Mouse (Mus musculus) forelimb bud, embryonic 11.5 days (tissue): ENCODE results near the gene Amigo3.
A peak's percentile ranks its signal among the peaks of the same experiment; 100 is the strongest.

Source experiments
- DNase-seq: peaks from one replicate; pipeline ENCODE4 v3.0.0-alpha.2; 2012; ENCODE audit warnings: low read depth, low spot score

Gene Amigo3

DNA sequence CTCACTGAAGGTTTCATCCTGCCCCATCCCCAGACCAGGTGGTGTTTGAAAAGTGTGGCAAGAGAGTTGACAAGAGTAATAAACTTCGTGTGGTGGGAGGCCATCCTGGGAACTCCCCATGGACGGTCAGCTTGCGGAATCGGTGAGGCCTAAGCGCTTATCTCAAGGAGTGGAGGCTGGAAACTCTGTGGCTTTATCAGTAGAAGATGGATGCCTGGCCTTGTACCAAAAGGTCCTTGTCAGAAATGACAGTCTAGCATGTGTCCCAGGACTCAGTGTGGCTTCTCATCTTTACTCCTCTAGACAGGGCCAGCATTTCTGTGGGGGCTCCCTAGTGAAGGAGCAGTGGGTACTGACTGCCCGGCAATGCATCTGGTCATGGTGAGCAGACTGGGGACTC is 30.6 kb downstream of the Amigo3 start:
- no peak for DNase-seq

DNA sequence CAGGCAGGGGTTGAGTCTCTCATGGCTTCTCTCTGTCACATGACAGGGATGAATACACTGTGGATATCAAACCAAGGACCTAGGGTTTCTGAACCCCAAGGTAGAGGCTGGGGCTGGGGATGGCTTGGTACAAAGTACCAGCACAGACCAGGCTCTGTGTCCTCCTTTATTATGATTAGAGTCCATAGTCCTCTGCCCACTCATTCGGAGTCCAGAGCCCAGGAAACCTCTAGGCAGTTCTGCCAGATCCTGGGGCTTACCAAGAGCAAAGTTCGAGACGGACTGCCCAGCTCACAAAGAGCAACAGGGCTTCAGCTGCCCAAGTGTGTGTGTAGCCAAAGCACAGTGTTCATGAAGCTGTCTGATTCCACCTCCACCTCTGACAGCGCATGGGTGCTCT is 32.3 kb downstream of the Amigo3 start:
- DNase-seq, result no peak

DNA sequence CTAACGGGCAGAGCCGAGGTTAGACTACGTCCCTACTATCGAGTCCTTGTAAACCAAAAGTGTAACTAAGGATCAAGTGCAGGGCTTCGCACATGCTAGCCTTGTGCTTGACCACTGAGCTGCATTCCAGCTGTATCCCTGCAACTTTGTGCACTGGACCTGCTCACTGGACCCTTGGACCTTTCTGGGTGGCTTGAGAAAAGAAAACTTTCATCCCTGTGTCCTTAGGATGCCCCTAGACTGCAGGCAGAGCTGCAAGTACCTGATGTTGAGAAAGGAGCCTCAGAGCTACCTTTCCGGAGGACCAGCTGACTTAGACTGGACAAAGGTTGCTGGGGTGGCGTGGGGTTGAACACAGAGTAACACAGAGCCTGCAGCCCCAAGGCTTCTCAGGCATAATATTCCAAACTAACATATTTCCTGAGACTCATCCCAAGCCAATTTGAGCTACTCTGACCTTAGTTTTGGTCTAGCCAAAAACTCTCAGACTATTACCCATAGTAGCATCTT is 37.7 kb downstream of the Amigo3 start:
- no peak for DNase-seq

DNA sequence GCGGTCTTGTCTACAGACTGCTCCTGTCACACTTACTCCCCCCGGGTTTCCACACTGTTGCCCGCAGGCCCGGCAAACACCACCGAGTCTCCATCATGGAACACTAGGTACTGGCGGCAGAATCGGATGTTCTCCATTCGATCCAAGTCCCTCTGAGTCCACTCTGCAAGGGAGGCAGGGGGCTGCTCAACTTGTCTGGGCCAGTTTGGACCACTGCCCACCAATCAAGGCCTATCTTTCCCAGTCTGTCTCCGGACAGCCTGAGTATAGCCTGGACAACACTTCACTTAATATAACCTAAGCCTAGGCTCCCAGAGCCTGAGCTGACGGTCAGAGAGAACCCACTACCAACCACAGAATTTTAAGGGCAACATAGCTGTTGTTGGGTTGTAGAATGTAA is 40.6 kb downstream of the Amigo3 start:
- DNase-seq, result no peak

- DNase-seq, result peak; percentile 92
These were observed 41.4 kb downstream of the Amigo3 start, which contains the start of gene Apeh for GRCm38 (mm10) chr9:108094184-108094941. Apeh (minus strand) TSS chr9:108094606.

- no peak for DNase-seq
These were observed 42.0 kb downstream of the Amigo3 start for GRCm38 (mm10) chr9:108094998-108095411.

- DNase-seq, result peak; percentile 78
These were observed 42.6 kb downstream of the Amigo3 start for GRCm38 (mm10) chr9:108095518-108095917.

DNA sequence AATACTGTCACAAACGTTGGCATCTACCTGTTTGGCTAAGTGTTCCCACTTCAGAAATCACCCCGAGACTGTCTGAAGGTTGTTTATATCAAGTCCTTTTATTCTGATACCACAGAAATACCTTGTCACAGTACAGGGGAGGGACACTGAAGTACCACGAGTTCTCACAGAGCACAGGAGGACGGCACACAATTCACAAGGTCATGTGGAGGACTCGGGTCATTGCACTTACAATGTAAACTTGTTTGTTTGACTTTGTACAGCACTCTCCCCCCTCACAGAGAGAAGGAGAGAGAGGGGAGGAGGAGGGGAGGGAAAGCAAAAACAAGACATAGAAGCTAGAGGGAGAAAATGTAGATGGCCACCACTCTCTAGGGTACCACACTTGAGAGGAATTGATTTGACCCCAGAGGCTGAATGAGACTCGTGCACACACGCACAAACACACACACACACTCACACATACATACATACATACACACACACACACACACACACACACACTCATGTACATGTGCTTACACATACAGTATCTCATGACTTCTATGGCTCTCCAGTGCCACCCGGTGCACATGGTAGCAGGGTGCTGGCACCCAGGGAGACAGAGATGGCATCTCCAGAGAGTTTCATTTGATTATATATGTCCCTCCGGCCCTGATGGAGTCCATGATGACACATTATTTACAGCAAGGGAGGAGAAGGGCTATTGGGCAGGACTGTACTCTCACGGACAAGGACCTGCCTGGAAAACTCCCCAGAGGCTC is 43.2 kb downstream of the Amigo3 start:
- no peak for DNase-seq

DNA sequence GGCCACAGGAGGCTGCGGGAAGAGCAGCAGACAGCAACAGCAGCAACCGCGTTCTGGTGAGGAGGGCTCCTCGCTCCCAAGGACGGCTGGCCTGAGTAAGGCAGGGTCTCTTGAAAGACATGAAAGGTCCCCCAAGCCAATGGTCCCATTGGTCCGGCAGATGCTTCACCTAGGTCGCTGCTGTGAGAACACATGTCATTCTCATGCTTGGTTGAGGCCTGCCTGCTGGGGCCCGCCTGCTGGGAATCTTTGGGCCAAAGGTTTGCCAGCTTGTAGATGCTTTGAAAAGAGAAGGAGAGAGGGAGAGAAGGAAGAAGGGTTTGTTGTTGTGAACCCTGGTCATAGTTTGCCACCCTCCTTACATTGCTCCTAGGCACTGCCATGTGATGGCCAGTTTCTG is 46.7 kb downstream of the Amigo3 start:
- DNase-seq, result no peak

DNA sequence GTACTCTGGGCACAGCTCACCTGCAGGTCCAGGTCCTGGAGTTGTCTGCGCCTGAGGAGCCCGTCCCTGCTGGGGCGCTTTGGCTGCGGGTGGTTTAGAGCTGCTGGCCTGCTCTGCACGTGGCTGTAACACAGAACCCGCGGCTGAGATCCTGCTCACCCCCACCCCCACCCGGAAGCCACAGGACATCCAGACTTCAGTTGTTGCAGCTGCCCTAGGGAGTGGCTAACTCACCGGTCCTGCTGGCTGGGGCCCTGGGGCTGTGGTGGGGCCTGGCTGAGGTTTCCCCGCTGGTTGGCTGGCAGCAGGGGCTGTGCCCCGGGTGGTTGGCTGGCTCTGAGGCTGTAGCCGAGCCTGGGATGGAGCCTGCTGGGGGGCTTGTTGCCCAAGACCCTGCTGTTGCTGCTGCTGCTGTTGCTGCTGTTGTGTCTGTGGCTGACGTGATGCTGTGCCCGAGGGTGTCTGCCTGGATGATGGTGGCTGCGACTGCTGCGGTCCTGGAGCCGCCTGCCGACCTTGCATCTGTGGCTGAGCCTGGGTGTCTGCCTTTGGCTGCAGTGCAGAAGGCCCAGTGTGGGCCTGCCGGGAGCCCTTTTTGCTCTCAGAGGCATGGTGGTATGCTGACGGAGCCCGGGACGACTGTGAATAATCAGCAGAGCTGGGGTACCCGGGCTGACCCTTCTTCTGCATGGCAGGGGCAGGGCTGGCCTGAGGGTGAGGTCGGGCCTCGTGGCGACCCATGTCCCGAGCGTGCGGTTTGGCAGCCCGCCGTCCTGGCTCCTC is 52.0 kb downstream of the Amigo3 start:
- peak; percentile 46 for DNase-seq
